Mouse (Mus musculus) intestine, embryonic 16.5 days (tissue): ENCODE results near the gene Nr2c2ap. TPM values are rescaled to one million over a fixed set of nuclear protein-coding genes. Genes with fewer than 3 reads are reported as not detected.

Experiments used
- ATAC-seq: fragments of 200-750 bp; cut with Nextera tagmentation; 2 replicates; pipeline ENCODE4 v1.8.0; 2017; ENCODE audit warnings: moderate TSS enrichment, moderate library complexity
- H3K27ac ChIP-seq: fragments of 300-500 bp; sonication (generic); 2 replicates; pipeline ENCODE4 v1.5.1; 2014; ENCODE audit warnings: mild to moderate bottlenecking, low read length
- H3K27me3 ChIP-seq: fragments of 300-500 bp; sonication (generic); replicated peaks from 2 replicates; pipeline ENCODE4 v1.6.1; 2014; ENCODE audit warnings: low read length, control low read depth, mixed read lengths; ENCODE audit not compliant: control insufficient read depth, insufficient read depth
- H3K36me3 ChIP-seq: fragments of 300-500 bp; sonication (generic); 2 replicates; pipeline ENCODE4 v1.6.1; 2014; ENCODE audit warnings: low read length, control low read depth; ENCODE audit not compliant: control insufficient read depth, insufficient read depth
- H3K4me1 ChIP-seq: fragments of 300-500 bp; sonication (generic); 2 replicates; pipeline ENCODE4 v1.6.1; 2014; ENCODE audit warnings: low read length, control low read depth, mixed read lengths; ENCODE audit not compliant: control insufficient read depth, insufficient read depth
- H3K4me2 ChIP-seq: fragments of 300-500 bp; sonication (generic); 2 replicates; pipeline ENCODE4 v1.6.1; 2014; ENCODE audit warnings: low read depth, low read length, control low read depth
- H3K4me3 ChIP-seq: fragments of 300-500 bp; sonication (generic); 2 replicates; pipeline ENCODE4 v1.5.1; 2014; ENCODE audit warnings: mild to moderate bottlenecking, low read length
- H3K9ac ChIP-seq: fragments of 300-500 bp; sonication (generic); 2 replicates; pipeline ENCODE4 v1.6.1; 2014; ENCODE audit warnings: low read depth, low read length
- H3K9me3 ChIP-seq: fragments of 300-500 bp; sonication (generic); 2 replicates; pipeline ENCODE4 v1.6.1; 2016; ENCODE audit warnings: low read length, control low read depth; ENCODE audit not compliant: control insufficient read depth
- WGBS: fragments of 180-500 bp; shearing (Covaris S2); extraction: QIAGEN DNeasy Blood & Tissue Kit; methylation state at CpG from one replicate; pipeline ENCODE4 v1.1.7; 2014; 5-methylcytosine and 5-hydroxymethylcytosine counted together
- polyA plus RNA-seq: library from polyadenylated mRNA; unstranded; fragments of >200 nt; fragmentation: Nextera tagmentation; extraction: Ambion mirVana; gene quantifications from 2 replicates; pipeline ENCODE4 v1.2.1, GENCODE M21; 2015

Gene Nr2c2ap
- polyA plus RNA-seq, 1 experiment from 2014 or later = 50.7 TPM

GRCm38 (mm10) chr8:70172043-70172681 lies 41.0 kb downstream of the Nr2c2ap start, which contains the start of gene Tmem161a:
Tmem161a (plus strand) TSS chr8:70172356.
- no peaks in the 10 kb centered on the region for H3K27me3 ChIP-seq
- H3K4me2 ChIP-seq = peak within 1 kb of the TSS; percentile 71
- peak within 1 kb of the TSS; percentile 86 for H3K9ac ChIP-seq
- ATAC-seq = peak; percentile 97
- H3K4me3 ChIP-seq = peak within 1 kb of the TSS; percentile 83
- H3K9me3 ChIP-seq = no peaks in the 10 kb centered on the region
- 0 out of 2 replicates have a peak within 1 kb of the TSS, but pooled peaks have one; percentile 7 for H3K27ac ChIP-seq
- peaks cover 16% of the 10 kb centered on the region for H3K4me1 ChIP-seq
- 2% methylated on average over 27 of the region's 27 CpGs for WGBS
- H3K36me3 ChIP-seq = 0 out of 2 replicates have a peak, but pooled peaks cover 2% of the 10 kb centered on the region

- no peak overlapping the region for H3K27ac ChIP-seq
- H3K27me3 ChIP-seq = no peaks in the 10 kb centered on the region
- H3K4me2 ChIP-seq = peak overlapping the region; percentile 52
- 0 out of 2 replicates have a peak overlapping the region, but pooled peaks have one; percentile 83 for H3K4me3 ChIP-seq
- H3K36me3 ChIP-seq = 0 out of 2 replicates have a peak, but pooled peaks cover 5% of the 10 kb centered on the region
- peaks cover 16% of the 10 kb centered on the region for H3K4me1 ChIP-seq
- 67% methylated on average over 5 of the region's 5 CpGs for WGBS
- ATAC-seq = no peak
- H3K9me3 ChIP-seq = no peaks in the 10 kb centered on the region
- peak overlapping the region; percentile 86; the same call in 1 of the 2 replicates for H3K9ac ChIP-seq
Measured at GRCm38 (mm10) chr8:70173320-70173719, 42.2 kb downstream of the Nr2c2ap start.

GRCm38 (mm10) chr8:70174079-70174478 lies 42.9 kb downstream of the Nr2c2ap start:
- WGBS = 84% methylated on average over 7 of the region's 7 CpGs
- H3K9ac ChIP-seq = no peak overlapping the region
- no peak overlapping the region for H3K4me2 ChIP-seq
- no peaks in the 10 kb centered on the region for H3K27me3 ChIP-seq
- H3K27ac ChIP-seq = no peak overlapping the region
- no peak overlapping the region for H3K4me3 ChIP-seq
- no peaks in the 10 kb centered on the region for H3K9me3 ChIP-seq
- ATAC-seq = no peak
- H3K36me3 ChIP-seq = peaks cover 11% of the 10 kb centered on the region; the same call in 1 of the 2 replicates
- H3K4me1 ChIP-seq = peaks cover 16% of the 10 kb centered on the region

- 87% methylated on average over 2 of the region's 2 CpGs for WGBS
- H3K36me3 ChIP-seq = peaks cover 13% of the 10 kb centered on the region; the same call in 1 of the 2 replicates
- no peak overlapping the region for H3K9ac ChIP-seq
- ATAC-seq = no peak
- peaks cover 19% of the 10 kb centered on the region for H3K4me1 ChIP-seq
- H3K4me3 ChIP-seq = no peak overlapping the region
- no peaks in the 10 kb centered on the region for H3K27me3 ChIP-seq
- H3K4me2 ChIP-seq = no peak overlapping the region
- no peak overlapping the region for H3K27ac ChIP-seq
- H3K9me3 ChIP-seq = no peaks in the 10 kb centered on the region
Measured at GRCm38 (mm10) chr8:70178231-70178630, 47.1 kb downstream of the Nr2c2ap start.

GRCm38 (mm10) chr8:70179082-70179481 lies 47.9 kb downstream of the Nr2c2ap start:
- ATAC-seq = 0 out of 2 replicates have a peak, but pooled peaks have one; percentile 25
- WGBS = 94% methylated on average over 4 of the region's 4 CpGs

GRCm38 (mm10) chr8:70181212-70181902 lies 50.2 kb downstream of the Nr2c2ap start:
- Histone ChIP-seq H3K36me3 (peaks cover 13% of the 10 kb centered on the region; the same call in 1 of the 2 replicates), H3K4me2 (no peak overlapping the region), H3K4me1 (peaks cover 9% of the 10 kb centered on the region; the same call in 1 of the 2 replicates), H3K27ac (no peak overlapping the region), H3K9me3 (no peaks in the 10 kb centered on the region), H3K27me3 (no peaks in the 10 kb centered on the region), H3K9ac (0 out of 2 replicates have a peak overlapping the region, but pooled peaks have one; percentile 29), H3K4me3 (no peak overlapping the region)
- WGBS = 69% methylated on average over 16 of the region's 16 CpGs
- peak; percentile 41 for ATAC-seq

More at GRCm38 (mm10) chr8:70179082-70179481, 47.9 kb downstream of the Nr2c2ap start:
- no peak overlapping the region for H3K4me2 ChIP-seq
- H3K27ac ChIP-seq = no peak overlapping the region
- no peak overlapping the region for H3K4me3 ChIP-seq
- H3K4me1 ChIP-seq = peaks cover 12% of the 10 kb centered on the region
- no peak overlapping the region for H3K9ac ChIP-seq
- H3K36me3 ChIP-seq = peaks cover 13% of the 10 kb centered on the region; the same call in 1 of the 2 replicates
- H3K27me3 ChIP-seq = no peaks in the 10 kb centered on the region
- no peaks in the 10 kb centered on the region for H3K9me3 ChIP-seq

GRCm38 (mm10) chr8:70181903-70182252 lies 50.7 kb downstream of the Nr2c2ap start:
- no peak; the same call in 1 of the 2 replicates for ATAC-seq
- H3K27ac ChIP-seq = no peak overlapping the region
- H3K4me3 ChIP-seq = no peak overlapping the region
- 48% methylated on average over 2 of the region's 2 CpGs for WGBS
- H3K27me3 ChIP-seq = no peaks in the 10 kb centered on the region
- no peak overlapping the region for H3K4me2 ChIP-seq
- 0 out of 2 replicates have a peak overlapping the region, but pooled peaks have one; percentile 29 for H3K9ac ChIP-seq
- H3K36me3 ChIP-seq = peaks cover 13% of the 10 kb centered on the region; the same call in 1 of the 2 replicates
- H3K9me3 ChIP-seq = no peaks in the 10 kb centered on the region
- peaks cover 9% of the 10 kb centered on the region; the same call in 1 of the 2 replicates for H3K4me1 ChIP-seq

- Histone ChIP-seq H3K27ac (no peak overlapping the region), H3K4me2 (no peak overlapping the region), H3K27me3 (no peaks in the 10 kb centered on the region), H3K36me3 (peaks cover 9% of the 10 kb centered on the region; the same call in 1 of the 2 replicates), H3K9ac (no peak overlapping the region), H3K9me3 (no peaks in the 10 kb centered on the region), H3K4me3 (no peak overlapping the region), H3K4me1 (peaks cover 12% of the 10 kb centered on the region; the same call in 1 of the 2 replicates)
- ATAC-seq = no peak
- 84% methylated on average over 4 of the region's 4 CpGs for WGBS
Measured at GRCm38 (mm10) chr8:70183194-70183593, 52.1 kb downstream of the Nr2c2ap start.
